Mouse (Mus musculus) liver, adult 2 months (tissue): Measurements from ENCODE around the gene Gm49342. TPM values are rescaled to one million over a fixed set of nuclear protein-coding genes. Genes with fewer than 3 reads are reported as not detected.
"Not testable (repeated sequence)": the region's sequence is repeated elsewhere in the genome, so short reads cannot be mapped to it uniquely, and the experiment has no call there.

Experiments
- DNase-seq: peaks from one replicate; pipeline ENCODE4 v3.0.0-alpha.2; 2011; ENCODE audit warnings: low read depth, low spot score; ENCODE audit errors: extremely low read depth
- H3K27ac ChIP-seq: fragments of 200-500 bp; replicated peaks from 2 replicates; pipeline ENCODE4 v1.5.1; 2012; ENCODE audit warnings: low read depth, mild to moderate bottlenecking, control low read depth, inconsistent platforms, low read length; ENCODE audit not compliant: insufficient read depth
- H3K27me3 ChIP-seq: fragments of 200-500 bp; 2 replicates; pipeline ENCODE4 v1.6.1; 2012; ENCODE audit warnings: mild to moderate bottlenecking, moderate library complexity, low read length, inconsistent platforms; ENCODE audit not compliant: control insufficient read depth, insufficient read depth
- H3K36me3 ChIP-seq: fragments of 200-500 bp; 2 replicates; pipeline ENCODE4 v1.6.1; 2012; ENCODE audit warnings: low read length, inconsistent platforms; ENCODE audit not compliant: control insufficient read depth, insufficient read depth
- H3K4me1 ChIP-seq: fragments of 200-500 bp; 2 replicates; pipeline ENCODE4 v1.6.1; 2011; ENCODE audit warnings: low read length; ENCODE audit not compliant: control insufficient read depth, insufficient read depth
- H3K4me3 ChIP-seq: fragments of 200-500 bp; 2 replicates; pipeline ENCODE4 v1.5.1; 2011; ENCODE audit warnings: low read depth, mild to moderate bottlenecking, control low read depth, low read length, moderate library complexity; ENCODE audit not compliant: insufficient read depth
- H3K79me2 ChIP-seq: fragments of 200-500 bp; 2 replicates; pipeline ENCODE4 v1.6.1; 2012; ENCODE audit warnings: inconsistent platforms, mild to moderate bottlenecking, low read length, moderate library complexity; ENCODE audit not compliant: control insufficient read depth, insufficient read depth
- H3K9ac ChIP-seq: fragments of 200-500 bp; 2 replicates; pipeline ENCODE4 v1.6.1; 2012; ENCODE audit warnings: low read depth, mild to moderate bottlenecking, control low read depth, inconsistent platforms, low read length
- CTCF ChIP-seq: fragments of 200-500 bp; IDR thresholded peaks from 2 replicates; pipeline ENCODE4 v1.5.1; 2011; ENCODE audit warnings: low read depth, low read length, control low read depth
- POLR2A ChIP-seq: fragments of 200-500 bp; IDR thresholded peaks from 2 replicates; pipeline ENCODE4 v1.6.1; 2011; ENCODE audit warnings: low read length, control low read depth; ENCODE audit not compliant: insufficient read depth; ENCODE audit errors: extremely low read depth
- WGBS: fragments of 180-500 bp; shearing (Covaris S2); methylation state at CpG from one replicate; pipeline ENCODE4 v1.1.7; 2018; 5-methylcytosine and 5-hydroxymethylcytosine counted together
- polyA plus RNA-seq: library from polyadenylated mRNA; depleted of rRNA; stranded (reverse); fragments of >200 nt; gene quantifications from 2 replicates; pipeline ENCODE4 v1.2.3, GENCODE M21; 2012
- total RNA-seq: library from RNA; depleted of rRNA; stranded (reverse); fragments of >200 nt; gene quantifications from 2 replicates; pipeline ENCODE4 v1.2.3, GENCODE M21; 2014

The Gm49342 gene
- total and polyA plus RNA-seq, 2 experiments: 45.7 to 94.7 TPM

DNA sequence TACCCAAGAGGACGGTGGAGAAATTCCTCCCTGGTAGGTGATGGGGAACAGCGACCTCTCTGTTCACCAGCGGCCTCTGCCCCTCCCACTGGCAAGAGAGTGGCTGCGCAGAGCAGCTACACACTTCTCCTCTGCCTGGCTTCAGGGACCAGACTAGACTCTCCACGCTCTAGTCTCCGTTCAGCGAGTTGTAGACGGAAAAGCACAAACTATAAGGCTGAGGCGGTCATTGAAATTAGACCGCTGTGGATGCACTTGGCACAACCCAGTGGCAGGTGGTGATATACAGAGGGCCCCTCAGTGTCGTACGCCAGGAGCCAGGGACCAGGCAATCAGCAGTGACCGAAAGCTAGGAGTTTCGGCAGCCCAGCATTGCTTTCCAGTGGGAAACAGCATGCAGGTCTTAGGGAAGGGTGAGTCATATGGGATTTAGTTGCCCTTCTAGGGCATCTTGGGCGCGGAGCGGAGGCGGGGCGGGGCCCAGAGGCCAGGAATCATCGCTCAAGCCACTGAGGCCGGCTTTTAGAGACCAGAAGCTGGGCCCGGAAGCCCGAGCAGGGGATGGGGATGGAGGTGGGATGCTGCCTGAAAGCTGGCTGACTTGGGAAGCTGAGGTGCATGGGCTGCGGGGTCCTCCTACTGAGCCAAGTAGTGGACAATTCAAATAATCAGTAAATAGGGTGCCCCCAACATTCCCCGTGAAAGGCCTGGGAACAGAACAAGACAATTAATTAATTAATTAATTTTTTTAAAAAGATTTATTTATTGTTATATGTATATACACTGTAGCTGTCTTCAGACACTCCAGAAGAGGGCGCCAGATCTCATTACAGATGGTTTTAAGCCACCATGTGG lies 40.1 kb upstream of the Gm49342 start:
- Histone ChIP-seq H3K9ac (peak overlapping the region; percentile 18; the same call in 1 of the 2 replicates), H3K27me3 (no peaks in the 10 kb centered on the region), H3K4me1 (no peaks in the 10 kb centered on the region), H3K36me3 (no peaks in the 10 kb centered on the region), H3K27ac (no peak overlapping the region), H3K4me3 (peak overlapping the region; percentile 6), H3K79me2 (no peaks in the 10 kb centered on the region)
- no peak for TF ChIP-seq POLR2A
- peak; percentile 74 for TF ChIP-seq CTCF
- peak; percentile 35 for DNase-seq
- 18% methylated on average over 26 of the region's 26 CpGs for WGBS

DNA sequence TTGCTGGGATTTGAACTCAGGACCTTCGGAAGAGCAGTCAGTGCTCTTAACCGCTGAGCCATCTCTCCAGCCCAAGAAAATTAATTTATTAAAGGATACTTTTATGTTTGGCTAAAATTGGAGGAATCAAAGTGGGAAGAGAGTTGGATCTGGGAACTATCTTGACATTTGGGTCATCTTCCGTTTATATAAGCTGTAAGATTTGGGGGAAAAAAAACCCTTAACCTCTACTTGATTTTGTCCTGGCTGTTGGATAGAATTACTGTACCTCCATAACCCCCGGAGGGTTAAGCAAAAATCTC lies 39.5 kb upstream of the Gm49342 start:
- H3K36me3 ChIP-seq: no peaks in the 10 kb centered on the region
- no peaks in the 10 kb centered on the region for H3K79me2 ChIP-seq
- no peaks in the 10 kb centered on the region for H3K27me3 ChIP-seq
- WGBS: 95% methylated on average over 4 of the region's 4 CpGs
- no peak for DNase-seq
- H3K4me3 ChIP-seq: no peak overlapping the region
- H3K9ac ChIP-seq: no peak overlapping the region
- no peaks in the 10 kb centered on the region for H3K4me1 ChIP-seq
- TF ChIP-seq CTCF: no peak
- TF ChIP-seq POLR2A: no peak
- H3K27ac ChIP-seq: no peak overlapping the region

DNA sequence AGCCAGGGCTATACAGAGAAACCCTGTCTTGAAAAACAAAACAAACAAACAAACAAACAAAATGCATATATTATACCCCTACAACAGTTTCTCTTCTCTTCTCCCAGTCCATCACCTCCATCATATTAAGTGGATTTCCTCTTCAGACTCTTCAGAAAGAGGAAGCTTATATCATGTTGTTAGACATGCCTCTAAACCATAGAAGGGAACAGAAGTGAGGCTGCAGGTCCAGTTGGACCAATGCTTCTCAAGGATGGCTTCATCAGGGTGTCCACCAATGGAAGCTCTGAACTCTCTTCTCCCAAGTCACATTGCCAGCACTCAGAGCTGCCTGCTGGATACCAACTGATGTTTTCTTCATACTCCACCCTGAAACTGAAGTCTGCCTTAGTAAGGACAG lies 39.0 kb upstream of the Gm49342 start:
- H3K27ac ChIP-seq, H3K79me2 ChIP-seq, DNase-seq, H3K36me3 ChIP-seq, H3K4me3 ChIP-seq, H3K27me3 ChIP-seq, H3K9ac ChIP-seq, H3K4me1 ChIP-seq: not testable (repeated sequence)

DNA sequence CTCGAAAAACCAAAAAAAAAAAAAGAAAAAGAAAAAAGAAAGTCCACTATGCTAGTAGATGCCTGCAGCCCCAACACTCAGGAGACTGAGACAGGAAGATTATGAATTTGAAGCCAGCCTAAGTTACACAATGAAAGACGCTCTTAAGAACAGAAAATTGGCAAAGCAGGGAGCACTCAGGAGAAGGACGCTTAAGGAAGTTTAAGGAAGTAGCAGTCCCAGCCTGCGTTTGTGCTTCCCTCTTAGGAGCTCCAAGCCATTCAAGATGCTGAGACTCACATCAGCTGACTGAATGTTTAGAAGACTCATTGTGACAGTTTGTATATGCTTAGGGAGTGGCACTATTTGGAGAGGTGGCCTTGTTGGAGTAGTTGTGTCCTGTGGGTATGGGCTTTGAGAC lies 36.2 kb upstream of the Gm49342 start:
- 70% methylated on average over 4 of the region's 4 CpGs for WGBS
- Histone ChIP-seq H3K27me3 (no peaks in the 10 kb centered on the region), H3K4me1 (no peaks in the 10 kb centered on the region), H3K79me2 (no peaks in the 10 kb centered on the region), H3K36me3 (peaks cover 4% of the 10 kb centered on the region), H3K4me3 (no peak overlapping the region), H3K27ac (no peak overlapping the region), H3K9ac (no peak overlapping the region)
- DNase-seq: no peak
- TF ChIP-seq POLR2A (no peak), CTCF (no peak)

GRCm38 (mm10) chr14:50911356-50911755 lies 33.0 kb upstream of the Gm49342 start:
- Histone ChIP-seq H3K79me2 (no peaks in the 10 kb centered on the region), H3K4me1 (no peaks in the 10 kb centered on the region), H3K9ac (no peak overlapping the region), H3K27me3 (no peaks in the 10 kb centered on the region), H3K4me3 (no peak overlapping the region), H3K27ac (no peak overlapping the region), H3K36me3 (peaks cover 17% of the 10 kb centered on the region)
- no peak for TF ChIP-seq POLR2A
- no peak for TF ChIP-seq CTCF
- no peak for DNase-seq
- WGBS: 82% methylated on average over 3 of the region's 3 CpGs

GRCm38 (mm10) chr14:50923437-50923836 lies 20.9 kb upstream of the Gm49342 start:
- H3K4me1 ChIP-seq, H3K27me3 ChIP-seq, H3K9ac ChIP-seq, DNase-seq, H3K4me3 ChIP-seq, H3K79me2 ChIP-seq, H3K27ac ChIP-seq: not testable (repeated sequence)
- H3K36me3 ChIP-seq: peaks cover 20% of the 10 kb centered on the region
- WGBS: 49% methylated on average over 1 of the region's 1 CpGs
